Mouse (Mus musculus) forelimb bud, embryonic 11.5 days (tissue): ENCODE measurements at regions not wholly inside any gene's neighbourhood (a gene's known extent, or its start where the extent isn't known, plus 50 kb on each side); places are given as distances from the start of the nearest gene placed in this dataset.

ENCODE experiments used
- DNase-seq: peaks from one replicate; pipeline ENCODE4 v3.0.0-alpha.2; 2012; ENCODE audit warnings: low read depth, low spot score

DNA sequence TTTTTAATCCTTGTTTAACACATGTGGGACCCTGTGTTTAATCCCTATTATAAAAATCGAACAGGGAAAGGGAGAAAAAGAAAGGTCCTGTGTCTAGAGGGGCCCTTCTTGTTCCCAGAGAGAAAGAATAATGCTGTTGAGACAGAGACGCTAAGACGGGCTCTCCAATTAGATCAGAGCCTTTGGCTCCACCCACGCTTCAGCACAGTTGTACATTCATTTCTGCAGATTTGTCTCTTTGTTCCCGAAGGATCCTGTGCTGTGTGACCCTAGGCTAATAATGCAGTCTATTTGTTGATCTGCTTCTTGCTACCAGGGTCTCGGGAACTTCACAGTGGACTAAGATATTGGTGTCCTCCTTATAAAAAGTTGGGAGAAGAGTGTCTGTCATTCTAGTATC lies 92.0 kb downstream of the Cdc5l start:
- DNase-seq, result no peak

DNA sequence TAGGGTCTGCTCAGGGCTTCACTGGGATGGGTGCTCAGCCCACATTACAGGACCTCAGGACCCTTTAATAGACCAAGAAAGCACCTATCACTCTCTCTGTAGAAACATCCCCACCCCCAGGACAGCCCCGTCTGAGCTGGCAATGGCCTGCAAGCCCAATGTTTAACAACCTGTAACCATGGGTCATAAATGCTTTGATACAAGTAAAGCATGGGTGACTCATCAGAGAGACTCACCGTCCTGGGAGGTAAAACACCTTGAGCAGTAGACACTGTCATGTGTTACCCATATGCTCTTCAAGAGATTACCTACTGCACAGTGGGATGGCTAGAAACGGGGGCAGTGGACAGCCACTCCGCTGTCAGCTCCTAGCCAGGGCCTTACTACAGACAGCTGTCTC lies 92.7 kb downstream of the Cdc5l start:
- DNase-seq, result no peak

GRCm38 (mm10) chr17:45339226-45339625 lies 94.3 kb downstream of the Cdc5l start:
- peak; percentile 37 for DNase-seq

GRCm38 (mm10) chr17:45338086-45338485 lies 95.5 kb downstream of the Cdc5l start:
- DNase-seq, result no peak

GRCm38 (mm10) chr17:45335586-45336151 lies 97.9 kb downstream of the Cdc5l start:
- DNase-seq, result no peak

DNA sequence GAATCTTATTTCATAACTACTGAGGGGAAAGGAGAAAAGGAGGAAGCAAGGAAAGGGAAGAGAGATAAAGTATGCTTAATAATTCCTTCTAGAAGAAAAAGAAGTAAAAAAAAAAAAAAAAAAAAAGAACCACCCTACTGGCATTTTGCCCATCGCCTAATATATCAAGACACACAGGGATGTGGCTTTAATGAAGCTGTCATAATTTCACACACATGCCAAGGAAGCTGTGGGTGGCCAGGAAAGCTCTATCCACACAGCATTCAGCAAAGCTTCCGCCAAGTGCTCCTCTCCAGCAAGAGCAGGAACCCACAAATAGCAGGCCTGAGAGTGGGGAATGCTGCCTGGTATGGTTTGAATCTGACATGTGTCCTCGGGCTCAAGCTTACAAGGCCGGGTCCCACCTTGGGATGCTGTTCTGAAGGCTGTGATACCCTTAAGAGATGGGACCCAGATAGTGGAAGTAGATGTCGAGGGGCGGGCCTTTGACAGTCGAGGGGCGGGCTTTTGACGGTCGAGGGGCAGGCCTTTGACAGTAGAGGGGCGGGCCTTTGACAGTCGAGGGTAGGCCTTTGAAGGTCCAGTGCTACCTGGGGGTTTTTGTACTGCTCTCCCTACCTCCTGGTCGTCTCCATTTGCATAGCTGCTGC lies 98.7 kb downstream of the Cdc5l start:
- no peak for DNase-seq

DNA sequence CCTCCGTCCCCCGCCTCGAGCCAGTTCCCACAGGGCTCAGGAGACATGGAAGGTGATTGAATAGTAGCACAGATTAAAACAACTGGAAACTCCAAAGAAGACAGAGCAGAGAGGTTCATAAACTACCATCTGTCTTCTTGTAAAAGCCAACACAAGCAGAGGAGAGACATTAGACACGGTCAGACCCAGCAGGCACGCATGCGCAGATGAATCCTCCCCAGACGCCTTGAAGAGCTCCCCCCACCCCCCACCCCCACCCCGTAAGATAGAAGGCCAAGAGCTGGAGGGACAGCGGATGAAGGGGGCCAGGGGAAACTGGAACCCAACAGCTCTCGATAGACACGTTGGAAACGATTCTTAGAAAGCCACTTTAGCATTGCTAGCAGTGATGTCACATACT lies 101.2 kb downstream of the Cdc5l start:
- no peak for DNase-seq

DNA sequence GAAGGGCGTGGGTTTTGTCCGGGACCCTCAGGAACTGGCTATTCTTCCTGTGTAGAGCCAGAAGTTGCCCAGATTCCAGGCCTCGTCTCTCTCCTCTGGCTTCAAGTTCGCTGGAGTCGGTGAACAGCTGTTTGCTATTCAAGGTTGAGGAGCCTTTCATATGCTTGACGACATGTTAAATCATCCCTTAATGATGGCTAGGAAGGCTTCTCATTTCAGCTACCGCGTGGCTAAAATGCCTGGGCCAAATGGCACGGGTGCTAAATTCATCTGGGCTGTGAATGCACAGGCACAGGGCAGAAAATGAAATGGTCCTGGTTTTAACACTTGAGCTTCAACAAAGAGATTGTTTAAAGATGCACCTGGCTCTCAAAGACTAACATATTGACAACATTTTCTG lies 104.3 kb downstream of the Cdc5l start:
- peak; percentile 63 for DNase-seq

DNA sequence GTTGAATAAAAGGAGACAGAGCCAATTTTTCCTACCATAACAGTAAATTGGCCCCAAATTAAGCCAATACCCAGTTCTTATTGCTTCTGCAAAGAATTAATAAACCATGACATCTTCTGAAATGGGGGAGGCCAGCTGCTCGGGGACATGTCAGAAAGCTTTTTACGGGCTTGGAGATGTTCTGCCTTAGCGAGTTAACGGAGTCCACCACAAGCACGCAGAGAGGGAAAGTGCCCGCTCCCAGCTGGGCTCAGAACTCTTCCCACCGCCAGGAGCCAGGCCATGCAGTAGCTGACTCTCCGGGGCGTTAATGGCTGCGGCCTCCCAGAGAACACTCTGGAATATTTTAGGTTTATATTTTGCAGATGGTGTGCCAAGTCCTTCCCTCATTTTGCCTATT lies 106.8 kb downstream of the Cdc5l start:
- DNase-seq, result peak; percentile 54

- DNase-seq, result peak; percentile 82
These were observed 107.4 kb downstream of the Cdc5l start for GRCm38 (mm10) chr17:45326173-45326572.

GRCm38 (mm10) chr17:45322842-45323241 lies 110.7 kb downstream of the Cdc5l start:
- DNase-seq, result no peak

DNA sequence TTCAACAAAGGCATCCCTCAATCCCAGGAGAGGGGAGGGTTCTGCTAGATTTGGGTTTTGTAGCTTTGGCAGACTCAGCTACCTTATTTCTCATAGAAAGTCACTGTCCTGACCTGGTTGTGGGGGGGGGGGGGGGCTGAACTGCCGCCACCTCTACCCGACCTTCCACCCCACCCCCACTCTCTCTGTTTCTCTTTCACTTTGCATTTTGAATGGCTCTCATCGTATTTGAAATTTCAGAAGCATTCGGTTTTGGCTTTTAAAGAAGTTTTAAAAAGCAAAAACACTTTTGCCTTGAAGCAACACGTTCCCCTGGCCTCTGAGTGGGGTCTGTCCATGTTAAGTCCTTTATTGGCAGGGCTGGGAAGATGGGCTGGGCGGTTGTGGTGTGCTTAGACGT lies 113.5 kb downstream of the Cdc5l start:
- no peak for DNase-seq

DNA sequence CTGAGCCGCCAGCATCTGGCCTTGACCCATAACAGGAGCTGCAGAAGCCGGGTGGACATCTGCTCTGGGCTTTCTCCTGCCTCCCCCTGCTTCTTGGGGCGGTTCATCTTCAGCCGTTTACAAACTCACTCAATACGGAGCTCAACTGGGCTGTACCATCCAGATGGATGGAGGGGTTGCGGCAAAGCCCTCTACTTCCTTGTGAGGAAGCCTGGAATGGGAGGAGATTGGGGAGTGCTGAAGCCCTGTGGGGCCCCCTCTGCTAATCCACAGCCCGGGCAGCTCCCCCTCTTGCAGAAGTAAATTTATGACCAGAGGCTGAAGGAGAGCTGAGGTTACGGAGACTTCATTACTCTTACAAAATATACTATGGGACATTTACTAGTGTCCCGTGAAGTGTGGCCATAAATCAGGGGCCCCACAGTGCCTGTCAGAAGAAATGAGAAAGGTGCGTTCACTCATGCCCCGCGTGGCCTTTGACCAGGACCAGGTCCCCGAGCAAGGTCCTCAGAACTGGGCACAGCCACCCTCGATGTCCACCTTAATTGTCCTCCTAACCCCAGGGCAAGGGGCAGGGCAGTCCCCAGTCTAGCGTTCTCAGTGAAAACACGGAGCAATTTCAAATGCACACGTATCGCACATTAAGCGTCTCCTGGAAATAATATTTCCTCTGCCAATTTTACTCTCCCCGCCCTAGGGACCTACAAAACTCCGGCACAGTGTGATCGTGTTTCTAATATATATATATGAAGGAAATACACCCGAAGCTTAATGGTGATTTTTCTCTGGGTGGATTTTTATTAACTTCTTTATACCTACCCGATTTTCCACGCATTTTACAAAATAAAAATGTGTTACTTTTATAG lies 115.1 kb downstream of the Cdc5l start:
- peak; percentile 78 for DNase-seq

DNA sequence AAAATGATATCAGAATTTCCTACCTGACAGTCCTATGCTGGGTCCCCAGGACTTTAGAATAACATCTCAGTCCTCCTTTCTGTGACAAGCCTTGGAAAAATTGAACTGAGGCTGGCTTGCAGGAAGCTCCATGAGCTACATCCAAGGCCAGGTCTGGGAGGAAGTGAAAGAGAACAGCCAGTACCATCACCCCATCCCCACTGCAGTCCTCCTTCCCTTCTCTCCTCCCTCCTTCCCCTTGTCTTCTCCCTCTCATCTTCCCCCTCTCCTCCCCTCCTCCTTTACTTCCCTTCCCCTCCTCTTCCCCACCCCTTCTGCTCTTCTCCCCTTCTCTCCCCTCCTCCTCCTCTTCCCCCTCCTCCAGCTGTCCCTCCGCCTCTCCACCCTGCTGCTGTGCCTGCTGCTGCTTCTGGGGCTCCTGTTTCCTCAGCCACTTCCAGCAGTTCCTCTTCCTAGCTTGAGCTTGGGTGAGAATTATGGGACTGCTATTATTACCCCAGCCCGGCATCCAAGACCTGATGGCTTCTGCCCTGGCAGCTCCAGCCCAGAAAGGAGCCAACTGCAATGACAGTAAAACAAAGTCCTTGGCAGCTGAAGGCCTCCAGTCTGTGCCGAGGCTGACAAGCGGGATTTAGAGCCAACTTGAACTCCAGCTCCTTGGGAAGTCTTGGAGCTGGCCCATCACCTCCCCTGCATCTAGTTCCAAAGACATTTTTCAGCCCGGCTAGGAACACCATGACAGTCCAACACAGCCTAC lies 120.8 kb downstream of the Cdc5l start:
- no peak for DNase-seq

GRCm38 (mm10) chr17:45306506-45306905 lies 127.0 kb downstream of the Cdc5l start:
- DNase-seq, result no peak

DNA sequence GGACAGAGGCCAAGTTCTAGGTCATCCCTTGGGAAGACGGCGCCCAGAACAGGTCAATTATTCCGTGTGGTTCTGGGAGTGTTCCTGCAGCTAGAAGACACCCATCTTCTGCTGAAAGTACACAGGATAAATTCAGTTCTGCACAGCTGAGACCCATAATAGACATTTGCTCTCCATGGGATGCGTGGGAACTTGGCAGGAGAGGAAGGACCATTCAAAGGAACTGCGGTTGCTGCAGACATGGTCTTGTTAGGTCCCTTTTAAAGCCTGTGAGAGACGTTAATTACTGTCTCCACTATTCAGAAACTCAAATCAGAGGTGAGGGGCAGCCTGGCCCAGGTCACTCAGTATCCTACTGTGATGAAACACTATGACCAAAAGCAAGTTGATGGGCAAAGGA lies 130.4 kb downstream of the Cdc5l start:
- no peak for DNase-seq

DNA sequence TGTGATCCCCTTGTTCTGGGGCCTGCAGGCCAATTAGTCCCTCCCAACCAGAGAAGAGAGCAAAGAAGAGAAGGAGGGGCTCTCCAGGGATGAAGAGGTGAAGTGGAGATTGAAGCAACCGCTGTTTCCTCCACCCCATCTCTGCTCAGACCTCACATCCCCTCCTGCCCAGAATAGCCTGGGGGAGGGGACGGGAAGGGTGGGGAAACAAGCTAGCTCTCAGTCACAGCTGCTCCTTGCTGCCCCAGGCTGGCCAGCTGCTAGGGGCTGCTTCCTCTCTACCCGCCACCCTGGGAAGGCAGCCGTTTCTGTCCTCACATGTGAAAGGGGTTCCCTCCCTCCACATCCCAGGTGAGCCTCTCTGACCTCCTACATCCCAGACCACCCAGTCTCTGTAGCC lies 135.2 kb downstream of the Cdc5l start:
- DNase-seq, result peak; percentile 37

DNA sequence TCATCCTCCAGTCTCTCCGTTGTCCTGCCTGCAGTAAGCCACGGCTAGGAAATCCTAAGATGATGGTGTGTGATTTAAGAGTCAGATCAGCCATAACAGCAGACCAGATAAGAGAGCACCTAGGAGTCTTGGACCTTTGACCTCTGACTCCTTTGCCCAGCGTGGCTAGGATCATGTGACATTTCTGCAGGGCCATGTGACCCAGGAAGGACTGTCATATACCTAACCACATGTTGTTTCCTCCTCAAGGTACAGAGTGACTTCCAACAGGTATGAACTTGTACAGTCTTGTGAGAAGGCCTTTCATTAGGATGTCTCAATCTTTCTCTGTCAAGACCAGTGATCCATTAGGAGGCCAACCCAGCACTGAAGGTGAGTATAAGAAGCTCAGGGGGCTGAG lies 135.7 kb downstream of the Cdc5l start:
- no peak for DNase-seq

DNA sequence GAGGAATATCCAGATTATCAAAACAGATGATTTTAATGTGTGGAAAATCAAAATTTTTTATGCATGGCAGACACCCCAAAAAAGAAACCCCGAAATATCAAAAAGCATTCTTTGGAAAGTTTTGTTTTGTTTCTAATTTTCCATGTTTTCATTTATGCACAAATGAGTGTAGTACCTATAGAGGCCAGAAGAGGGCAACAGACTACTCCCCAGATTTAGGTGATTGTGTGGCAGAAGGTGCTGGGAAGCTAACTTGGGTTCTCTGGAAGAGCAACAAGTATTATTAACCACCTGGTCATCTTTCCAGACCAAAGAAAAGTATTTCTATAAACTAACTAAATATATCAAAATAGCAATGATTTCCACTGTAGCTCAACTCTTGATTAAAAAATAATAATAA lies 137.2 kb downstream of the Cdc5l start:
- DNase-seq, result no peak

GRCm38 (mm10) chr17:45294886-45295285 lies 138.7 kb downstream of the Cdc5l start:
- DNase-seq, result no peak

DNA sequence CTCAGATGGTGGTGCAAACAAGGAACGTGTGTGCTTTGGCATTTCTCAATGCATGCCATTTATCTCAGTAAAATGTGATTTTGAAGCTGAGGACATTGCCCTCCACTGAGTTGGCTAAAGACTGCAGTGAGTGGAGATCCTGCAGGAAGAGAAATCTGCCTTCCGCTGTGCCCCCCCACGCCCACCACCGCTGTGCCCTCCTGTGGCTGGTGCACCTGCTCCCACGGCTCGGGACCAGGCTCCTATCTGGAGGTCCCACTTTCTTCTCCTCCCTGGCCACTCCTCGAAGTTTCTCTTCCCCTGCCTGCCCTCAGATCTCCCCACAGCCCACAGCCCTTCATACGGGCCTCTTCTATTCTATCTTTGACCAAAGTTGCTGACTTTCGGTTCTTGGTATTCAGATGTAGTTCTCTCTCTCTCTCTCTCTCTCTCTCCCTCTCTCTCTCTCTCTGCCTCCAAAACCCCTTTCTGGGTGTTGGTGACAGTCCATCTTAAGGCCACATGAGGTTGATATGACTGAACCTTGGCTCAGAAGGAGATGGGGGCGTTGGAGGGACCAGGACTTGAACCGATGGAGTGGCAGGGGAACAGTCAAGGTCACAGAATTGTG lies 139.2 kb downstream of the Cdc5l start:
- DNase-seq, result no peak

GRCm38 (mm10) chr17:45292883-45293282 lies 140.7 kb downstream of the Cdc5l start:
- peak; percentile 67 for DNase-seq
